11 mouse cellular contexts compared by ENCODE assay signal in the genomic region with DNA sequence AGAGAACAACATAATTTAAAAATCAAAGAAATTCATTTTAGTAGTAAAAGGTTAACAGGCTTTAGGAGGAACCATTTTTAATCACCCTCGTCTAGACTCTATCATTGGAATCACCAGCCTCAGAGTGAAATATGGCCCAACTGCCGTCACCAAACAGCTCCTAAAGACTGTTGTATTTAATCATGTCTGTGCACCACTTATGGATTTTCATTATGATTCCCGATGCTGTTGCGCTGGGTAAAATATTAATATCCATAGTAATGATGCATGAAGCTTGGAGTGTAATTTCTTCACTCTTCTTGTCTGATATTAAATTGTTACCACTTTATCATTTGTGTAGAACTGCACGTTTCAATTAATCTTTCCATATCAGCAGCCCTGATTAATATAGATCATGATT.
"Had no signal": no experiment of that assay in that cellular context is flagged by ENCODE, and none has a peak within 500 bp of the region (broad histone marks: within the 10 kb centered on the region; RNA-seq: fewer than 3 reads in every experiment).

No protein-coding gene starts in this region.

- H3K9ac ChIP-seq: liver, embryonic 15.5 days had no signal

- H3K4me1 ChIP-seq: limb, embryonic 10.5 days; liver, embryonic 15.5 days had no signal

- H3K4me2 ChIP-seq: liver, embryonic 11.5 days; liver, embryonic 15.5 days had no signal

- H3K27me3 ChIP-seq: liver, embryonic 15.5 days had no signal

- H3K4me3 ChIP-seq: left cerebral cortex, adult 2 months; limb, embryonic 10.5 days; liver, embryonic 15.5 days had no signal

- DNase-seq: kidney, adult 18-20 months; kidney, postnatal 14 days; lung, adult 2 months; lung, postnatal 36 days; right cerebral cortex, postnatal 25 days; thymus, postnatal 36 days had no signal

- ATAC-seq: lung, postnatal 0 days had no signal

- H3K36me3 ChIP-seq: limb, embryonic 10.5 days; liver, embryonic 15.5 days had no signal

- H3K27ac ChIP-seq: left cerebral cortex, adult 2 months; limb, embryonic 10.5 days; liver, embryonic 15.5 days had no signal

- H3K9me3 ChIP-seq: limb, embryonic 10.5 days; liver, embryonic 15.5 days had no signal
